Mouse (Mus musculus) bone marrow macrophage, adult 2 months (primary cell): ENCODE measurements around the gene Mrpl1.

Source experiments
- CTCF ChIP-seq: IDR thresholded peaks from 2 replicates; pipeline ENCODE4 v1.5.1; 2012; ENCODE audit warnings: low read depth, mild to moderate bottlenecking, low read length, moderate library complexity
- POLR2A ChIP-seq: IDR thresholded peaks from 2 replicates; pipeline ENCODE4 v1.6.1; 2012; ENCODE audit warnings: mild to moderate bottlenecking, low read depth, low read length, borderline replicate concordance

GRCm38 (mm10) chr5:96253995-96254394, 44.7 kb downstream of the Mrpl1 start:
- TF ChIP-seq CTCF (no peak), POLR2A (no peak)
